Mouse (Mus musculus): ENCODE measurements around the gene Slc9a3r2. TPM values are rescaled to one million over a fixed set of nuclear protein-coding genes. Genes with fewer than 3 reads are reported as not detected.

Gene Slc9a3r2
- total RNA-seq, 2 experiments from 2014 or later: 40.2 to 43.6 TPM

DNA sequence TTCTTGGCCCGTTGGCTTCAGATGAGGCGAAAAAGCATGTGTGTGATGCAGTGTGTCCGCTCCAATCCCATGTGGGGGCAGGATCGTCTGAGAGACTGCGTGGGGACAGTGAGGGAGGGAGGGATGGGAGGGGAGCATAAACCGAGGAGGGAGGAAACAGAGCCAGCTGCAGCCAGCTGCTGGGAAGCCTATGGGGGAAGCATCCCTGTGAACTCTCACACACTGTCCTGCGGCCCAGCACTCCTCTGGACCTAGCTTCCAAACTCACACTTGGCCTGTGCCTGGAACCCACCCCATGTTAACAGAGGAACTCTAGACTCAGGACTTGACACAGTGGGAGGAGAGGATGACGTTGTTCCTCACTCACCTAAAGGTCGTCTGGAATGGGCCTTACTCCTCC lies 11.3 kb downstream of the Slc9a3r2 start:
- DNase-seq: no peak
- intact Hi-C loops (cut with DNase I): no loop called here

GRCm38 (mm10) chr17:24638214-24638613 lies 11.9 kb downstream of the Slc9a3r2 start:
- no peak for DNase-seq

DNA sequence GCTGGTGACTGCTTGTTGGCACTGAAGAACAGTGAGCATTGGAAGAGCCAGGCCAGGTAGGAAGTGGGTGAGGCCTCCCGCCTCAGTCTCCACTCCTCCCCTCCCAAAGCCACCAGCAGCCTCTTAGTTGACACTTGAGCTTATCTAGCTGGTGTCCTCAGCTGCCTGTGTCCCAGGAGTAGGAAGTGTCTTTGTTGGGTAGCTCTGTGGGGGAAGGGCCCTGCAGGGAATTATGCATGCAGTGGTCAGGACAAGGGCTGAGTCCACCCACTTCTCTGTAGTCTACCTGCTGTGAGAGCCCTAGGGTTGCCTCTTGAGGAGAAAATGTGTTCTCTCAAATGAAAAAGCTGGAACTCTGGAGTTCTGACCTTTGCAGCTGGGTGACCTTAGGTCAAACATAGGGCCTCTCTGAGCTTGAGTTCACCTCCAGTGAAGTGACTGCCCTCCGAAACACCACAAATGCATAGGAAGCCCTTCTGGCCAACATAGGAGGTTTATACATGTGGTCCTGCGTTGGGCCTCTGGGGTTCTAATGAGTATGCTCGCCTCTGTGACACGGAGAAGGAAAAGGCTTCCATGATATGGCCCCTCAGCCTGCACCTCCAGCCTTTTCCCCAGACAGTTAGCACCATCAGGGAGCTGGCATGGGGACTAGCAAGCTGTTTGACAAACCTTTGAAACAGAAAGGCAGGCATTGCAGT lies 13.2 kb downstream of the Slc9a3r2 start:
- intact Hi-C loops (cut with DNase I): no loop called here
- DNase-seq: no peak

More at GRCm38 (mm10) chr17:24638214-24638613, 11.9 kb downstream of the Slc9a3r2 start:
- intact Hi-C loops (cut with DNase I): no loop called here

DNA sequence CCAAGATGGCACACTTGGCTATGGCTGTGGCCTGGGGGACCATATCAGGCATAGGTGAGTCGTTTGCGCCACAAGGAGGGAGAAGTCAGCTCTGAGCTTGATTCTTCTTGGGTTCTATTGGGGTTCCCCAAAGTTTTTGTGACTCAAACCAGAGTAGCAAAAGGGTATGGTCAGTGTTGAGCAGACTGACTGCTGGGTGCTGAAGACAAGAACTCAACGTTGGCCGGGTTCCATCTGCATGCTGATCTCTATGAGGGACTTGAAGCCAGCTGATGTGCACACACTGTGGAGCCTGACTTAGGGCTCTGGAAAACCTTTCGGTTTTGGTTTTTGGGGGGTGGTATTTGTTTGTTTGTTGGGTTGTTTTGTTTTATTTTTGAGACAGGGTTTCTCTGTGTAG lies 14.4 kb downstream of the Slc9a3r2 start:
- no peak for DNase-seq
- intact Hi-C loops (cut with DNase I): no loop called here

DNA sequence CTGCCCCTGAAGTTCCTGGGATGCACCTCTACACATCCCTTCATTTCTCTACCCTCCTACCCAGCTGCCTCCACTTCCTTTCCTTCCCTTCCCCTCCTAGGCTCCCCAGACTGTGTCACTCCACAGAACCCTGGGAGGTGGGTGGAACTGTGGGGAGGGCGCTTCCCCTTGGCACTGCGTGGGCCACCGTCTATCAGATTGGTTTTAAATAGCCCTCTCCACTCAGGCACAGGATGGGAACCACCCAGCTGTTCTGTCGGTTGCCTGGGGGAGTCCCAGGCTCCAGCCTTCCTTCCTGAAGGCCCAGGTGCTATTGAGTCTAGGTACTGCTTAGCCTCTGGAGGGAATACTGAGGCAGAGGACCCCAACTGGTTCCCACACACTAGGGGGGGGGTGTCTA lies 15.1 kb downstream of the Slc9a3r2 start:
- DNase-seq: no peak
- intact Hi-C loops (cut with DNase I): no loop called here

- DNase-seq: no peak
- intact Hi-C loops (cut with DNase I): no loop called here
These were observed 16.3 kb downstream of the Slc9a3r2 start for GRCm38 (mm10) chr17:24633831-24634230.

DNA sequence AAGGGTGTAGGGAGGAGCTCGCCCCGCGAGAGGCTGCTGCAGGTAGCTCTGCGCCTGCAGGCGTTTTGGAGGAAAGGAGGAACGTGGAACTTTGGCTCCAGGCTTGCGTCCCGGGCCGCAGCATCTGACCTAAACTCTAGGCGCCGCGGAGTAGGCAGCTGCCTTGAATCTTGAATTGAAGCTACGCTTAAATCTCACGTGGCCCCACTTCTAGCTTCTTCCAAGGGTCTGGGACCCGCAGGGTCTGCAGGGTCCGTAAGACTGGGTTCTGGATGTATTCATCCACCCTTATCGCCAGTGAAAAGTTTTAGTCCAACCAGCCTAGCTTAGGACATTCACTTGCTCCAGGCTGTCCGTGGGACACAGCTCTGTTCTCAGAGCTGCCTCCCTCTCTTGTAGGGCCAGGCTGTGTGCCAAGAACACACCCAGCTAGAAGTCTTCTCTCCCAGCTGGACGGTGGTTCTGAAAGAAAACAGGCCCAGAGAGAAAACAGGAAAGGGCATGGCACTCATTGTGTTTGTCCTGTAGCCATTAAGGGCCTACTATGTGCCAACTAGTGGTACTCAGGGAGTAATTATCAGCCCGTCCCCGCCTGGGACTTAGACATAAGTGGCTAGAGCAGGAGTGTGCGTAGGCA lies 17.2 kb downstream of the Slc9a3r2 start:
- DNase-seq: no peak
- intact Hi-C loops (cut with DNase I): no loop called here

- intact Hi-C loops (cut with DNase I): no loop called here
- peak; percentile 84 for DNase-seq
These were observed 17.8 kb downstream of the Slc9a3r2 start, which contains the start of the genes Tsc2 and Nthl1 for GRCm38 (mm10) chr17:24632167-24632812. Gene Tsc2, minus strand, starts transcription at chr17:24632630. Gene Nthl1, plus strand, starts transcription at chr17:24632680.

- intact Hi-C loops (cut with DNase I): no loop called here
These were observed 20.1 kb downstream of the Slc9a3r2 start for GRCm38 (mm10) chr17:24630072-24630471.

DNA sequence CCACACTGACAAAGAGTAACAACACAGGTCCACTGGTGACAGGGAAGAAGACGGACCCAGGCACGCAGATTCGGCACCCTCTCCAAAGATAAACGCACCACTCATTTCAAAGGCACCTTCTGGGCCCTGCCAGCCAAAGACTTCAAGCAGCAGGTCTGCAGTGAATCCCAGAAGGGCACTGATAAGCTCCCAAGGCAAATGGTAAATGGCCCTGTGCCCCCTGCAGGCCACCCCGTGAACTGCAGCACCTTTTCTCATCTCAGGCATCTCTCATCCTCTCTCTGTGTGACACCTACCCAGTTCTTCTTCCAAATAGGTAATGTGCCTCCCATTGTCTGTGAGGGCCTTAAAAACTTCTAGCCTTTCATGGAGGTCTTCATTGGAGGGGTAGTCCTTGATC lies 21.5 kb downstream of the Slc9a3r2 start:
- DNase-seq: peak; percentile 63
- intact Hi-C loops (cut with DNase I): no loop called here

More at GRCm38 (mm10) chr17:24630072-24630471, 20.1 kb downstream of the Slc9a3r2 start:
- no peak for DNase-seq

DNA sequence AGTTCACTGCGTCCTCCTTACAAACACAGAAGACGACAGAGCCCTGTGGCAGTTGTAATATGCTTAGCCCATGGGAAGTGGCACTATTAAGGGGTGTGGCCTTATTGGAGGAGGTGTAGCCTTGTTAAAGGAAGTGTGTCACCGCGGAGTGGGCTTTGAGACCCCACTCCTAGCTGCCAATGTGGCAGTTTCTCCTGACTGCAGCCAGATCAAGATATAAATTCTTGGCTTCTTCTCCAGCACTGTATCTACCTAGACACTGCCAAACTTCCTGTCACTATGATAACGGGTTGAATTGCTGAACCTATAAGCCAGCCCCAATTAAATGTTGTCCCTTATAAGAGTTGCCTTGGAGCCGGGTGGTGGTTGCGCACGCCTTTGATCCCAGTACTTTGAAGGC lies 24.7 kb downstream of the Slc9a3r2 start:
- intact Hi-C loops (cut with DNase I): no loop called here
- DNase-seq: no peak

DNA sequence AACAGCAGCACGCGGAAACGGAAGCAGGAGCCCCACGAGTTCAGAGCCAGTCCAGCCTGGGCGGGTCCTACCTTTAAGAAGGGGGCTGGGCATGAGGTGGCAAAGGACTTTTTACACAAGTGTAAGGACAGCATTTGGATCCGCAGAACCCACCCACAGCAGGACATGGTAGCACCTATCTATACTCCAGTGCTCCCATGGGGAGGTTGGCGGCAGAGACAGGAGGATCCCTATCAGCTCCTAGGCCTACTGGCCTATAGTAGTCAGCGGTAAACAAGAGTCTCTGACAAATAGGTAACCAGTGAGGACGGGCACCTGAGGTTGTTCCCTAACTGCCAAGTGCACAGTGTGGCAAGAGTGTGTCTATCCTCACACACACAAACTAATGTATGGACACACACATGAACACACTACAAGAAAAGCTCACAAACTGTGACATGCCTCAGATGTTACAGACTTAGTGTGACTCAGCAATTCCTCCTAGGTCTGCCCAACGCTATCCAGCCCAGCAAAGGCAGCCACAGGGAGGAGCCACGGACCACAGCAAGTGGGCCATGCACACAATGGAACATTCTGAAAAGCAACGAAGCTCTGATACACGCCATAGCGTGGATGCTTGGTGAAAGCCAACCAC lies 32.4 kb downstream of the Slc9a3r2 start:
- intact Hi-C loops (cut with DNase I): no loop called here
- no peak for DNase-seq

DNA sequence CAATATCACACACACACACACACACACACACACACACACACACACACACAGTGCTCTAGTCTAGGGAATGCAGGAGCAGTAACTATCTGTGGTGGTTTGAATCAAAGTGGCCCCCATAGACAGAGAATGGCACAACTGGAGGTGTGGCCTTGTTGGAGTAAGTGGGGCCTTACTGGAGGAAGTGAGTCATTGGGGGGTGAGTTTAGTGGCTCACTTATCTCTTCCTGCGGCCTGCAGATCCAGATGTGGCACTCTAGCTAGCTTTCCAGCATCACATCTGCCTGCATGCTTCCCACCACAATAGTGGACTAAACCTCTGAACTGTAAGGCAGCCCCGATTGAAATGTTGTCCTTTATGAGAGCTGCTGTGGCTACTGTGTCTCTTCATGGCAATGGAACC lies 39.4 kb downstream of the Slc9a3r2 start:
- no peak for DNase-seq
- intact Hi-C loops (cut with DNase I): no loop called here

GRCm38 (mm10) chr17:24608874-24609273 lies 41.3 kb downstream of the Slc9a3r2 start:
- intact Hi-C loops (cut with DNase I): no loop called here
- DNase-seq: no peak

DNA sequence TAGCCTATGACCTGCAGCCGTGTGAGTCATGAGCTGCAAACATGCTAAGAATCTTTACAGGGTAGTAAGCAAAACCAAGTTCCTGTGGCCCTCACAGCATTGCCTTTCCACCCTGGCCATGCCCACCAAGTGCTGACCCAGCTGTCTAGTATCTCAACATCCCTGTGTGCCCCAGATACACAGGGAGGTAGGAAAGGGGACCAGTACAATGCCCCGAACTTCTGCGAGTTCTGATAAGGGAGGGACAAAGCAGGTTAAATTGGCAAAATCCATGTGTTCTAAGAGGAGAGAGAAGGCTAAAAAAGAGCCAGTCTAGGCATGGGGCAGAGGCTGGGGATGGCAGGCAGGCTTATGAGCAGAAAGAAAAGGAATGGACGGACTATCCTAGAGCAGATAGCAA lies 41.8 kb downstream of the Slc9a3r2 start:
- DNase-seq: no peak
- intact Hi-C loops (cut with DNase I): no loop called here

GRCm38 (mm10) chr17:24604557-24604956 lies 45.6 kb downstream of the Slc9a3r2 start:
- intact Hi-C loops (cut with DNase I): no loop called here
- no peak for DNase-seq

GRCm38 (mm10) chr17:24603961-24604360 lies 46.2 kb downstream of the Slc9a3r2 start:
- intact Hi-C loops (cut with DNase I): no loop called here
- no peak for DNase-seq

- no peak for DNase-seq
- intact Hi-C loops (cut with DNase I): no loop called here
These were observed 49.6 kb downstream of the Slc9a3r2 start for GRCm38 (mm10) chr17:24600502-24600901.

DNA sequence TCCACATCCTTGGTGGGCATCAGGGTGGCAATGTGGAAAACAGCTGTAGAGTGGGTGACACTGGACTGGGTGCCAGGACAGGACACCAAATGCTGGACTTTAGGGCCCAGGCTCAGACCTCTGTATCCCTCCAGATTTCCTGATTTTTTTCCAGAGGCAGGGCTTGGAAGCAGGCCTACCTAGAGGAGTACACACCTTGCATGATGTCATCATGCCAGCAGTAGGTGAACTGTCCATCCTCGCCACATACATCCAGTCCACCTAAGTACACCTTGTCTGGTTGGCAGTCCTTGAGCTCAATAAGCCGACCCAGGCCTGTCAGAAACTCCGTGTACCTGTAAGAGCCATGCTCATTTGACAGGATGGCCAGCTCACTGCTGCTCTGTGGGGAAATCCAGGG lies 52.1 kb downstream of the Slc9a3r2 start:
- DNase-seq: no peak
- intact Hi-C loops (cut with DNase I): no loop called here

DNA sequence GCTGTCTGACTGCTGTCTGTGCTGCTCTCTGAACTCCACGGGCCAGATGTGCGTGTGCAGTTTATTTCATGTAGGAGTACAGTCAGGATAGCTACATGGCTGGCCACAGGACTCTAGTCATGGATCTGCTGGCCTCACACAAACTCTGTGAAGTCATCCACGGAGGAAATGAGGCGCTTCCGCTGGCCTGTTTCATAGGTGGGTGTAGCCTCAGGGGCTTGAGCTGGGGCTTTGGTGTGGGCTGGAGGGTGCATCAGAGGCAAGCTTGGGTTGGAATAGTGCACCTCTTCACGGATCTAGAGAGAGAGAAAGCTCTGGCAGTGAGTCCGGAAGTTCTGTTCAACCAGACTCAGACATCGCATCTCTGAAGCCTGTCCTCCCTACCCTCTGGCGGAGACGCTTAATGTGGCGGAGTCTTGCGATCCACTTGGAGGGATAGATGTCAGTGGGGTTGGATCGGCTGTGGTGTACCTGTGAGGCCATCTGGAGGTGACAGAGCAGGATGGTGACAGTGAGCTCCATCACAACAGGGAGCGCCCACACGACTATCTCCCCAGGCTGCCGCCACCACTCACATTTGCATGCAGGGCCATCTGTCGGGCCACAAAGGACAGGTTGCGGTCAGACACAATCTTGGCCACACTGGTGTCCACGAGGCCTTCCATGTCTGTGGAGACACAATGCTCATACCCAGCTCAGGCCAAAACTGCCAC lies 53.5 kb downstream of the Slc9a3r2 start:
- intact Hi-C loops (cut with DNase I): no loop called here
- peak; percentile 39 for DNase-seq

- no peak for DNase-seq
- intact Hi-C loops (cut with DNase I): no loop called here
These were observed 54.1 kb downstream of the Slc9a3r2 start for GRCm38 (mm10) chr17:24596073-24596466.
